Mouse (Mus musculus) CH12.LX (cell line): Measurements from ENCODE around the gene Prkag1.

Experiments
- CTCF ChIP-seq, 2 experiments: IDR thresholded peaks in 1 of 2; conservative IDR thresholded peaks in 1 of 2; 2 replicates each; pipeline ENCODE4 v1.5.1; 2011 to 2012; ENCODE audit warnings: low read depth in 2 of 2, low read length in 2 of 2, improper control_type of control experiment in 1 of 2, inconsistent platforms in 1 of 2, mild to moderate bottlenecking in 1 of 2, moderate library complexity in 1 of 2
- MAFK ChIP-seq: IDR thresholded peaks from 2 replicates; pipeline ENCODE4 v1.6.1; 2011; ENCODE audit warnings: low read length, improper control_type of control experiment; ENCODE audit not compliant: insufficient replicate concordance
- MXI1 ChIP-seq: IDR thresholded peaks from 2 replicates; pipeline ENCODE4 v1.6.1; 2011; ENCODE audit warnings: mild to moderate bottlenecking, low read depth, low read length, improper control_type of control experiment
- POLR2A ChIP-seq: IDR thresholded peaks from 2 replicates; pipeline ENCODE4 v1.6.1; 2011; ENCODE audit warnings: low read depth, mild to moderate bottlenecking, improper control_type of control experiment, low read length
- UBTF ChIP-seq: IDR thresholded peaks from 2 replicates; pipeline ENCODE4 v1.6.1; 2012; ENCODE audit warnings: low read depth, mild to moderate bottlenecking, inconsistent platforms, low read length, improper control_type of control experiment, moderate library complexity

GRCm38 (mm10) chr15:98807895-98808650 lies 23.2 kb downstream of the Prkag1 start:
- no peak for TF ChIP-seq MAFK
- TF ChIP-seq CTCF (conservative IDR thresholded peaks at IDR 0.05 in 1 of 2, IDR thresholded peaks at IDR 0.05 in 1 of 2; ENCODE audit: low read depth in 2 of 2, low read length in 2 of 2): no peak
- TF ChIP-seq POLR2A: no peak
- TF ChIP-seq MXI1: no peak
- no peak for TF ChIP-seq UBTF
